Mouse (Mus musculus) liver, postnatal 0 days (tissue): ENCODE data around the gene Usp2. TPM values are rescaled to one million over a fixed set of nuclear protein-coding genes. Genes with fewer than 3 reads are reported as not detected.
A peak's percentile ranks its signal among the peaks of the same experiment; 100 is the strongest.

Experiments used
- ATAC-seq: fragments of 200-750 bp; cut with Nextera tagmentation; 2 replicates; pipeline ENCODE4 v1.8.0; 2017; ENCODE audit warnings: mild to moderate bottlenecking, moderate library complexity
- DNase-seq: peaks from one replicate; pipeline ENCODE4 v3.0.0-alpha.2; 2016
- H3K27ac ChIP-seq: fragments of 300-500 bp; sonication (generic); 2 replicates; pipeline ENCODE4 v1.5.1; 2014; ENCODE audit warnings: antibody characterized with exemption, moderate library complexity, mild to moderate bottlenecking, low read depth
- H3K27me3 ChIP-seq: fragments of 300-500 bp; sonication (generic); 2 replicates; pipeline ENCODE4 v1.6.1; 2014; ENCODE audit warnings: low read length, control low read depth, mixed read lengths; ENCODE audit not compliant: insufficient read depth
- H3K36me3 ChIP-seq: fragments of 300-500 bp; sonication (generic); replicated peaks from 2 replicates; pipeline ENCODE4 v1.6.1; 2014; ENCODE audit warnings: mild to moderate bottlenecking, control low read depth, low read length, moderate library complexity, mixed read lengths; ENCODE audit not compliant: insufficient read depth
- H3K4me1 ChIP-seq: fragments of 300-500 bp; sonication (generic); 2 replicates; pipeline ENCODE4 v1.6.1; 2014; ENCODE audit warnings: antibody characterized with exemption, mild to moderate bottlenecking, control low read depth; ENCODE audit not compliant: insufficient read depth
- H3K4me2 ChIP-seq: fragments of 300-500 bp; sonication (generic); 2 replicates; pipeline ENCODE4 v1.6.1; 2014; ENCODE audit warnings: low read depth, mild to moderate bottlenecking, low read length, moderate library complexity, mixed read lengths
- H3K4me3 ChIP-seq: fragments of 300-500 bp; sonication (generic); 2 replicates; pipeline ENCODE4 v1.5.1; 2014; ENCODE audit warnings: low read depth, low read length
- H3K9ac ChIP-seq: fragments of 300-500 bp; sonication (generic); replicated peaks from 2 replicates; pipeline ENCODE4 v1.6.1; 2014; ENCODE audit warnings: mild to moderate bottlenecking, moderate library complexity
- H3K9me3 ChIP-seq: fragments of 300-500 bp; sonication (generic); 2 replicates; pipeline ENCODE4 v1.6.1; 2016; ENCODE audit warnings: mild to moderate bottlenecking, control low read depth, low read length, mixed read lengths
- CTCF ChIP-seq: sonication (generic); IDR thresholded peaks from 2 replicates; pipeline ENCODE4 v1.5.1; 2016; ENCODE audit warnings: antibody characterized with exemption, low read depth
- EP300 ChIP-seq: IDR thresholded peaks from 2 replicates; pipeline ENCODE4 v1.6.1; 2016; ENCODE audit warnings: antibody characterized with exemption, low read depth, mild to moderate bottlenecking
- WGBS: fragments of 180-500 bp; shearing (Covaris S2); extraction: QIAGEN DNeasy Blood & Tissue Kit; methylation state at CpG from one replicate; pipeline ENCODE4 v1.1.7; 2014; ENCODE audit not compliant: insufficient replicate concordance; 5-methylcytosine and 5-hydroxymethylcytosine counted together
- polyA plus RNA-seq: library from polyadenylated mRNA; unstranded; fragments of >200 nt; fragmentation: Nextera tagmentation; extraction: Ambion mirVana; gene quantifications from 2 replicates; pipeline ENCODE4 v1.2.1, GENCODE M21; 2015

Usp2 gene
- polyA plus RNA-seq, 1 experiment from 2014 or later: 2.9 TPM

DNA sequence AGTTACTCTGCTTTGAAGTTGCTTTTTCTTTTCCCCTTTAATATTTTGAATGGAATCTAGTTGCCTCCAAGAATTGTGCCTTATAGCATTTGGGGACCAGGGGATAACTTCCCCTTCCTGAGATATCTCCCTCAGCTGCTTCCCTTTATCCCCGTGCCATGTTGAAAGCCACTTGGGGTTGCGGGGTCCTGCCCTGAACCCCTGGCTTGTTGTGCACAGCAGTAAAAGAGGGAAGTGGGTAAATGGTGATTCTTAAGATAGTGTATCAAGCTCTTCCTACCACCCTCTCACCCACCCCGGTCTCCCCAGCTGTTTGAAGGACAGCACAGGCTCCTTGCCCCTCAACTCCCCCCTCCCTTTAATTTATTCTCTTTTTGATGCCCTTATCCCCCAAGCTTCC is 27.9 kb downstream of the Usp2 start:
- WGBS: 39% methylated on average over 3 of the region's 3 CpGs
- Histone ChIP-seq H3K36me3 (no peaks in the 10 kb centered on the region; the same call in 1 of the 2 replicates), H3K9ac (no peak overlapping the region), H3K27ac (no peak overlapping the region), H3K27me3 (no peaks in the 10 kb centered on the region), H3K4me3 (no peak overlapping the region), H3K4me2 (no peak overlapping the region), H3K4me1 (peaks cover 3% of the 10 kb centered on the region; the same call in 1 of the 2 replicates), H3K9me3 (no peaks in the 10 kb centered on the region)
- DNase-seq (no peak), ATAC-seq (no peak)
- no peak for TF ChIP-seq EP300
- no peak for TF ChIP-seq CTCF

DNA sequence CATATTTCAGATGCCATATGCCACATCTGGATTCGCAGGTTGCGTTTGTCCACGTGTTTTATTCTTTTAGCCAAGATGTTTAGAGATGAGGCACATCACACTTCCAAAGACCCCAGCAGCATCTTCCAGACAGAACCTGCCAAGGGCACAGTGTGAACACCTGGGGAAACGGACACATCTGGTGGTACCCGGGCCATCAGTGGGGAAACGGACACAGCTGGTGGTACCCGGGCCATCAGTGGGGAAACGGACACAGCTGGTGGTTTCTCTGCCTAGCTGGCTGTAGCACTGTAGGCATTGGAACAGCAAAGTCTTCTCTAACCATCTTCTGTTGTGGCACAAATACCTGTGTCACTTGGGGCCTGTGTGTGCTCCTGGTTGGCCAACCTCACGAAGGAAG is 29.0 kb downstream of the Usp2 start:
- Histone ChIP-seq H3K9ac (no peak overlapping the region), H3K4me3 (no peak overlapping the region), H3K4me1 (peaks cover 3% of the 10 kb centered on the region; the same call in 1 of the 2 replicates), H3K4me2 (no peak overlapping the region), H3K36me3 (no peaks in the 10 kb centered on the region; the same call in 1 of the 2 replicates), H3K9me3 (no peaks in the 10 kb centered on the region), H3K27me3 (no peaks in the 10 kb centered on the region), H3K27ac (no peak overlapping the region)
- ATAC-seq (no peak), DNase-seq (no peak)
- WGBS: 81% methylated on average over 9 of the region's 9 CpGs
- TF ChIP-seq EP300 (no peak), CTCF (no peak)

DNA sequence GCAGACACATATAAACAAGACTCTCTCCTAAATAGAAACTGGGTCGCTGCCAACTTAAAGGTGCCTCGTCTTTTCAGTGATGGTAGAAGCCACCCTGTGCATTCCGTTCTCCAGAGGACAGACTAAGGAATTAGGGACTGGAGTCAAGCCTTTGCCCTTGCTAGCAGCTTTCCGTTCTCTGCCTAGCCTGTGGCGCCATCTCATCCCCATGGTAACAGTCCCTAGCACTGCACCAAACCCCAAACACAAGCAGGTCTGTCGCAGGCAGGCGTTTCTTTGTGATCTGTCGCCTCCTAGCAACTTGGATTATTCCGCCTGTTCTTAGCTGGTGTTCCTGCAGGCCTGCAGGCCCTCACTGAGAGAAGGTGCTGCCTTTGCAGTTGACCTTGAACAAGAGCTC is 29.7 kb downstream of the Usp2 start:
- Histone ChIP-seq H3K9ac (no peak overlapping the region), H3K27me3 (no peaks in the 10 kb centered on the region), H3K4me1 (peaks cover 3% of the 10 kb centered on the region; the same call in 1 of the 2 replicates), H3K27ac (no peak overlapping the region), H3K4me3 (no peak overlapping the region), H3K4me2 (no peak overlapping the region), H3K9me3 (no peaks in the 10 kb centered on the region), H3K36me3 (no peaks in the 10 kb centered on the region; the same call in 1 of the 2 replicates)
- 69% methylated on average over 9 of the region's 9 CpGs for WGBS
- ATAC-seq (no peak), DNase-seq (no peak)
- no peak for TF ChIP-seq CTCF
- no peak for TF ChIP-seq EP300

DNA sequence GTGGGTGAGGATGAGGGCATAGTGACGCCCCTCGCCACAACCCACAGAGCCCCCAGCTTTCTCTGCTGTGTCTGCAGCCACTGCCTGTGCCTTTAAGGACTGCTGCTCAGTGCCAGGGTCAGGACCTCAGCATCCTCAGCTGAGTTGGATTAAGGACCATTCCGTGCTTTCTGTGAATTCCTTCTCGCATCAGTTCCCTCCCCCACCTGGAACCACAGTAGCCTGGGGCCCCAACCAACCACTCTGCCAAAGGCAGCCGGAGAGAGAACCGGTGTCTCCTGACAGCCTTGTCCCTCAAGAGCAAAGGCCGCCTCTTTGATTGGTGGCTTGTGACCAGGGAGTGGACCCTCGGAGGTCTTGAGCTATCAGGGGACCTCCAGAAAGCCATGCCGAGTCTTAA is 34.7 kb downstream of the Usp2 start, which contains the start of gene Mfrp:
TSS of gene Mfrp (plus strand) at position 240 of the 400 bp plus-strand sequence.
- peaks cover 2% of the 10 kb centered on the region; the same call in 1 of the 2 replicates for H3K36me3 ChIP-seq
- ATAC-seq (no peak), DNase-seq (no peak)
- H3K4me2 ChIP-seq: no peak within 1 kb of the TSS
- no peak within 1 kb of the TSS for H3K9ac ChIP-seq
- no peak within 1 kb of the TSS for H3K4me3 ChIP-seq
- WGBS: 83% methylated on average over 9 of the region's 9 CpGs
- H3K4me1 ChIP-seq: no peaks in the 10 kb centered on the region
- no peaks in the 10 kb centered on the region for H3K9me3 ChIP-seq
- TF ChIP-seq EP300: no peak
- TF ChIP-seq CTCF: no peak
- no peaks in the 10 kb centered on the region for H3K27me3 ChIP-seq
- H3K27ac ChIP-seq: no peak within 1 kb of the TSS

DNA sequence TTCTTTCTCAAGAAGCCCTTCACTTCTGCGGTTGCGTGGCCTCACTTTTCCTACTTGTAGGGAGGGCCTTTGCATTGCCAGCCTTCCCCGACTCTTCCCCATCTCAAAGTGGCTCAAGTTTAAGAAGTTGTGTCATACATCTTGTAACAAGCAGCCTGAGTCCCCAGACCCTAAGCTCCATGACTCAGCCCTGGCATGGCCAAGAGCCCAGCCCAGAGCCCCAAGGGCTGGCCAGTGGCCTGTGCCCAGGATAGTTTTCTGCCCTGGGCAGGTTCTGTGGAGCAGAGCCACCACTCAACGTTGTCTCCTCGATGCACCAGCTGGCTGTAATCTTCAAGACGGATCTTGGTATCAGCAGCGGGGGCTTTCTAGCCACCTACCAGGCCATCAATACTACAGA is 38.1 kb downstream of the Usp2 start:
- no peak overlapping the region for H3K4me2 ChIP-seq
- no peaks in the 10 kb centered on the region for H3K9me3 ChIP-seq
- no peak for DNase-seq
- H3K9ac ChIP-seq: no peak overlapping the region
- H3K4me1 ChIP-seq: peaks cover 13% of the 10 kb centered on the region
- ATAC-seq: no peak
- peak overlapping the region; percentile 71 for H3K27ac ChIP-seq
- no peak overlapping the region for H3K4me3 ChIP-seq
- 79% methylated on average over 7 of the region's 7 CpGs for WGBS
- H3K27me3 ChIP-seq: no peaks in the 10 kb centered on the region
- peaks cover 14% of the 10 kb centered on the region for H3K36me3 ChIP-seq
- no peak for TF ChIP-seq EP300
- no peak for TF ChIP-seq CTCF

DNA sequence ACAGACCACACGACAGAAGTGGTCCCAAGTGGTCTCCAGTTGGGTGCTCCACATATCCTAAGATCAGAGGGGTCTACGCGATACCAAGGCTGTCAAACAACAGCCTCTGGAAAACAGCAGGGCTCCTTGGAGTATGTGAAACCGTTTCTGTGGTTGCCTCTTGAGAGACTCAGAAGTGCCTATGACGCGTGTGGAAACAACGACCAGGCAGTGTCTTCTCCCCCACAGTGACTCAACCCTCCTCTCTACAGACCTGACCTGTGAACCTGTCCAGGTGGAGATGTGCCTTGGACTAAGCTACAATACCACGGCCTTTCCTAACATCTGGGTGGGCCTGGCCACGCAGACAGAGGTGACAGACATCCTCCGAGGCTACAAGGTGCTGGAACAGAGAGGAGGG is 39.0 kb downstream of the Usp2 start:
- no peak overlapping the region for H3K4me2 ChIP-seq
- peaks cover 14% of the 10 kb centered on the region for H3K36me3 ChIP-seq
- DNase-seq: no peak
- TF ChIP-seq CTCF (no peak), EP300 (no peak)
- no peak for ATAC-seq
- H3K4me3 ChIP-seq: no peak overlapping the region
- H3K4me1 ChIP-seq: peaks cover 20% of the 10 kb centered on the region
- 84% methylated on average over 10 of the region's 10 CpGs for WGBS
- peak overlapping the region; percentile 71; the same call in 1 of the 2 replicates for H3K27ac ChIP-seq
- no peak overlapping the region for H3K9ac ChIP-seq
- H3K27me3 ChIP-seq: no peaks in the 10 kb centered on the region
- no peaks in the 10 kb centered on the region for H3K9me3 ChIP-seq

DNA sequence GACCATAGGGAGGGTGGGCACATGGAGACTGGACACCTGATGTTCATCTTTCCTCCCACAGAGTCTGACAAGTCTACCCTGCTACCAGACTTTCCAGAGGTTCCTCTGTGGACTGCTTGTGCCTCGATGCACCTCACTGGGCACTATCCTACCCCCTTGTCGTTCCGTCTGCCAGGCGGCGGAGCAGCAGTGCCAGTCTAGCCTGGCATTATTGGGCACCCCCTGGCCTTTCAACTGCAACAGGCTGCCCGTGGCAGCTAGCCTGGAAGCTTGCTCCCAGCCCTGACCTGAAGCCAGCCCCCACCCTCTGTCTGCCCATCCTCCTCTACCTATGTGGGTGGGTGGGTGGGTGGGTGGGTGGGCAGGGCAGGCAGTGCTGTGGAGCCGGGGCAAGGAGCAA is 39.4 kb downstream of the Usp2 start:
- WGBS: 93% methylated on average over 5 of the region's 7 CpGs
- Histone ChIP-seq H3K4me3 (no peak overlapping the region), H3K27me3 (no peaks in the 10 kb centered on the region), H3K36me3 (peaks cover 14% of the 10 kb centered on the region), H3K4me2 (no peak overlapping the region), H3K9me3 (no peaks in the 10 kb centered on the region), H3K4me1 (peaks cover 20% of the 10 kb centered on the region), H3K27ac (no peak overlapping the region), H3K9ac (no peak overlapping the region)
- TF ChIP-seq EP300: no peak
- TF ChIP-seq CTCF: no peak
- ATAC-seq (no peak), DNase-seq (no peak)
